Mouse (Mus musculus) olfactory bulb, adult 2 months (tissue): ENCODE measurements around the gene Dnajc1.

ENCODE experiments used
- CTCF ChIP-seq: fragments of 200-500 bp; IDR thresholded peaks from 2 replicates; pipeline ENCODE4 v1.5.1; 2012; ENCODE audit warnings: low read depth, mild to moderate bottlenecking, low read length, moderate library complexity; ENCODE audit not compliant: insufficient read depth
- POLR2A ChIP-seq: fragments of 200-500 bp; IDR thresholded peaks from 2 replicates; pipeline ENCODE4 v1.6.1; 2012; ENCODE audit warnings: mild to moderate bottlenecking, low read depth, low read length, moderate library complexity; ENCODE audit not compliant: insufficient read depth

GRCm38 (mm10) chr2:18206811-18207210, 185.8 kb downstream of the Dnajc1 start:
- TF ChIP-seq CTCF (no peak), POLR2A (no peak)
